Mouse (Mus musculus) c-Kit-positive CD71-positive TER-119-positive erythroid progenitor cells, embryonic 14.5 days (primary cell): ENCODE measurements around the gene Tsku.
A peak's percentile ranks its signal among the peaks of the same experiment; 100 is the strongest.

ENCODE experiments used
- DNase-seq: peaks from one replicate; pipeline ENCODE4 v3.0.0-alpha.2; 2013; ENCODE audit warnings: low spot score

Tsku gene

DNA sequence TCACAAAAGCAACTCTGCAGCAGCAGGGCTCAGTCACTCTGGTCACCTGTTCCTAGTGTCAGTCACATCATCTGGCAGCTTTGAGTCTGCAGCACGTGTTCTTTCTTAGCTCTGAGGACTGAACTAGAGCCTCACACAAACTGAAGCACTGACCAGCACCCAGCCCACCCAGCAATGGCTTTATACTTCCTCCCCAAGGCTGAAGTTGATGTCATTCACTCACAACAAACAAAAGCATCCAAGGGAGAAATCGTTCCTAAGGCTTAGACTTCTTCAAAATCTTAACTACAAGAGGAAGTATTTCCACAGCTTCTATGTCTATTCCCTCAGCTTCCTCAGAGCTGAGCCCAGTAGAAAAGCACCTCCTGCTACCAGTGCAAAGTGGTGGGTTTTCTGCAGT, 32.8 kb downstream of the Tsku start:
- DNase-seq, result no peak

DNA sequence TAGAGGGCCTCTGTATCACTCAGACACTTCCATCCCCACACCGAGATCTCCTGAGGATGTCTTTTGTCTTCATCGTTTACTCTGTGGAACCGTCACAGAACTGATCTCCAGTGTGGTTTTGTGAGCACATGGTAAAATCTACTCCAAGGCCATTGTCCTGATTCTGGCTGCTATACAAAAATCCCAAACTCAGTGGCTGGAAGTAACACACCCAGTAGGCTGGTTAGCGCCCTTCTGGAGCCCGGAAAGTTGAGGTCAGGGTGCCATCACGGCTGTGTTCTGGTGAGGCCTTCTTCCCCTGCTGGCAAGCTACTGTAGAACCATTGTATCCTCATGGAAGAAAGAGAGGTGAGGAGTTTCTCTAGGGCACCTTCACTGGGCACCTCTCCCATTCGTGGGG, 35.1 kb downstream of the Tsku start:
- no peak for DNase-seq

DNA sequence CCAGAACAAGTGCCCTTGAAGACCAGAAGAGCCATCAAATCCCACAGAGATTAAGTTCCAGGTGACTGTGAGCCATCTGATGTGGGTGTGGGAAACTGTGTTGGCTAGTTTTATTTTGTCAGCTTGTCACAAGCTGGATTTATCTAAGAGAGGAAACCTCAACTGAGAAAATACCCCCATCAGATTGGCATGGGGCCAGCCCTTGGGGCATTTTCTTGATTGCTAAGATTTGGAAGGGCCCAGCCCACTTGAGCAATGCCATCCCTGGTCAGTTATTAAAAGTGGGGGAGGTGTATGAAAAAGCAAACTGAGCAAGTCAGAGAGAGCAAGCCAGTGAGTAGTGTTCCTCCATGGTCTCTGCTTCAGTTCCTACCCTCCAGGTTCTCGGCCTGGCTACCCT, 36.9 kb downstream of the Tsku start:
- DNase-seq, result no peak

DNA sequence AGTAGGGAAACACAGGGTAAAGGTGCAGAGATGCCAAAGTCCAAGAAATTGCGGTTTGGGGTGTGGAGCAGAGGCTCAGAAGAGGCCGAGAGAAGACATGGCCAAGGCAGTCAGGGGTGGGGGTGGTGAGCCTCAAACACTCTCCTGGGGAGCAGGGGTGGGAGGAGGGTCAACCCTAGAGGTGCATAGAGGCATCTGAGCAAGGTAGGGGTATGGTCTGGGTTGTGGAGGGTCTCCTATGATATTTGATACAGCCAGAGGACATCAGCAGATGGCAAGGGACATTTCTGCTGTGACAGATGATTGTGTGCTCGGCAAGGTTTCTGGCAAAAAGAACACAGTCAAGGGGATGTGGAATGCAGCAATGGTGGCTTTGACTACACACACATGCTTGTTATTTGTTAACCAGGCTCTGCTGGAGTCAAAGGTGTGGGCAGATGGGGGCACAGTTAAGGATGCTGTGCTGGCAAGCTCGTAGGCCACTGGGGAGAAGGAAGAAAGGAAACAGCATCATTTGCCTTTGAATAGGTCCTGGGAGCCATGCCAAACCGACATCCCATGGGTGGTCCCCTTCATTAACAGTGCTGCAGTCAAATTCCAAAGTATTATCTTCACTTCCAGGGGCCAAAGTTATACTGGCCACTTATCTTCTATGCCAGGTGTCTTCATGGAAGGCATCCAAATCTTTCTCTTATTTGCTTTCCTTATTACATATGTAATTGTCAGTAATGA, 37.7 kb downstream of the Tsku start:
- DNase-seq, result no peak

DNA sequence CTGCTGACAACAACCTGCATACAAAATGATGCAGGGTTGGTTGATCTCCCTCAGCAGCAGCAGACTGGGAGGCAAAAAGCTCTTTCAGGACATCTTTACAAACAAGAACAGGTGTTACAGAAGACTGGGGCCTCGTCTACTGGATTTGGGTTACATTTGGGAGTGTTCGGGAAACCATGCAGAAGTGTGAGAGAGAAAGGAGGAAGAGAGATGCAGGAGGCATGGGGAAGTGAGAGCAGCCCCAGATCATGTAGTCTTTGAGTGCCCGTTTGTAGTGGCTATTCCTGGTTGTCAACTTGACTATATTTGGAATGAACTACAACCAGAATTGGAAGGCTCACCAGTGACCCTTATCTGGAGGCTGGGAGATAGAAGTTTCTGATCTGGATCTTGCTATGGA, 38.7 kb downstream of the Tsku start:
- DNase-seq, result no peak

DNA sequence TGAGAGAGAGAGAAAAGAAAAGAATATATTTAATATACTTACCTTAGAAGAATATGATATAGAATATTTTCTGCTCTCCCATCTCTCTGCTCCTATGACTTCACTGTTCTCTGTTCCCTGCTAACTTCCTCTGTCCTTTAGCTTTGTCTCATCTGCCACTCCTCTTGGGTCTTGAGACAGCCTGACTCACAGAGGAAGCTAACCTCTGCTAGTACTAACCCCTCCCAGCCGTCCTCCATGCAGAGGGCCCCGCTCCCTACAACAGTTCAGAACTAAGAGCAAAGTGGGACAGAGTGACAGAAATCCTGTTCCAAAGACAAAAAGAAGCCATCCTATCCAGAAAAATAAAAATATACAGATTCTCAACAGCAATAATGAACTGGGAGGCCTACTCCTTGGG, 40.0 kb downstream of the Tsku start, which contains the start of gene Acer3:
Gene Acer3 (minus strand): TSS at position 126 of the 400 bp plus-strand sequence.
- no peak for DNase-seq

DNA sequence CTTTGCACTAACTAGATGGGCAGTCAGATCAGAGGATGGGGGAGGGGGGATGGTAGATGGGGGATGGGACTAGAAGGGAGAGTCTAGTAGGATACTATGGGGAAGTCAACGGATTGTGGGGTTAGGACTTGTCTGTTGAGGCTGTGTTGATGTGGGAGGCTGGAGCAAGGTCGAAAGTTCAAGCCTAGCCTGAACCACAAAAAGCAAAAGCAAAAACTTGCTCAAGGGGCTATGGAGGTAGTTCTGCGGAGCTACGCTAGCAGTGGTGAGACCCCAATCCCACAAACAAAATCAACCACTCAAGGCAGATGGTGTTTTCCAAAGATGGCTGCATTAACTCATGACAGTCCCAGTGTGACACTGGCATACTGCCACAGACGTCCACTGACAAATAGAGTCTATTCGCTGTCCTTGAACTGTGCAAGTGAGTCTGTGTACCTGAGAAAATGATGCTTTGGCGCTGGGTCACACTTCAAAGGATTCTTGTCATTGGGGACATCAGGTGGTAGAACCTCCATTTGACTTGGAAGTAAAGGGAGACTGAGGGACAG, 41.0 kb downstream of the Tsku start:
- no peak for DNase-seq

DNA sequence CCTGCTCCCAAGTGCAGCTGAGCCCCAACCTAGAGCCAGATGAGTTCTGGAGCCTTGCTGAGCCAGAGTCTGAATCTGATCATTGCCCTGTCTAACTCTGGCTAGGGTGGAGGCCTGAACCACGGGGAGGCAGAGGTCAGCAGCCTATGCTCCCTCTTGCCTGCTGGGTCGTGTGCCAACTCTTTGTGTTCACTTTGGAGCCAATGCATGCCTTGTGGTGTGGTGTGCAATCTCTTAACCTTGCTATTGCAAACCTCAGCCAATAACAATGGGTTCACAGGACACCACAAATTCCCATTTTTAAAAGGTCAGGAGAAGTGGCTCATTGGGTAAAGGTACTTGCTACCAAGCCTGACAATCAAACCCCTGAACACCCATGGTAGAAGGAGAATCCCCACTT, 44.6 kb downstream of the Tsku start:
- DNase-seq, result no peak

DNA sequence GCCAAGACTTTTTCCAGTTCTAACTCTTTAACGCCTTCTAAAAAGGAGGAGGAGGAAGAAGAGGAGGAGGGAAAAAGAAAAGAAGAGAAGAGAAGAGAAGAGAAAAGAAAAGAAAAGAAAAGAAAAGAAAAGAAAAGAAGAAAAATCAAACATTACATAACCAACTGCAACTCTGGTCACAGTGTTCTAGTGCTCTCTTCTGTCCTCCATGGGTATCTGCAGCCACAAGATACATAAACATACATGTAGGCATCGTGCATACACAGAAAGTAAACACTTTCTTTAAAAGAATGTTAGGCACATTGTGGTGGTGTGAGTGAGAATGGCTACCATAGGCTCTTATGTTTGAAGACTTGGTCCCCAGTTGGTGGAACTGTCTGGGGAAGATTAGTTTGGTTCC, 46.0 kb downstream of the Tsku start:
- DNase-seq, result no peak

DNA sequence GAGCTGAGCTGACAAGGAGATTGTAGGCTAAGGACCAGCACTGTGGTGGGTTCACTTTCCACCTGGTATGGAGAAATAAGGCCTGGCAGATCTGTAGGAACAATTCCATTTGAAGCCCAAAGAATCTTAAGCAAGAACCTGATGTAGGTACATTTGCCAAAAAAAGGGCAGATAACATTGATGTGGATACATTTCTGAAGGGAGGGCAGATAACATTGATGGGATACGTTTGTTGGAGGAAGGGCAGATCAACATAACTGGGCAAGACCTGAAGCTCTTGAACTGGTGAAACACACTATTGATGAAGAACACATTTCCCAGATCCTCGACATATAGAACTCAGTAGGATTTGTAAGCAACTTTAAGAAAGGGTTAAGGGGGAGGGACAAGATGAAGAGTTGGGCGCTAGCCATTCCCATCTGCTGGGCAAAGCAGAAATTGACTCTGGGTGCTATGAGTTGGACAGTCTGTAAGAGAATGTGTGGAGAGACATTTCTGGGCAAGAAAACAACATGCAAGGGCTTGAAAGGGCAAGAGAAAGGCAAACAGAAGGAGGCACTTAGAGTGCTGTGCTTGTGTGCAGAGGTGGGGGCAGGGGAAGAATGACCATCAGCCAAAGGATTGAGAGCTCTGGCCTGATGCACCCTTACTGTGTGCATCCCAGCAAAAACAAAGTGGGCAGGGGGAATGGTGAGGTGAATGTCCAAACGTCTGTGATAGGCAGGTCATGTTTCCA, 48.8 kb downstream of the Tsku start:
- DNase-seq, result no peak

DNA sequence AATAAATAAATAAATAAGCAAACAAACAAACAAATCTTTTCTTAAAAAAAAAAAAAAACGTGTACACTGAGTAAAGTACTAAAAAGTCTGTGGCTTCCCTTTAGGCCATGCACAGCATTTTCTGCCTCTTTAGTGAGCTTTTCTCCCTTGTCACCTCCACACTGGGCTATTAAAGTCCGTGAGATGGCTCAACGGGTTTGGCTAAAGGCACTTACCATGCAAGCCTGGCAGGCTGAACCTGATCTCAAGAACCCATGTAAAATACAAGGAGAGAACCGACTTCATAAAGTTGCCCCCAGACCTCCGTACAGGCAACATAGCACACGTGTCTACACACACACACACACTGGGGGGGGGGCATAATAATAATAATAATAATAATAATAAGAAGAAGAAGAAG, 50.9 kb downstream of the Tsku start:
- DNase-seq, result no peak

DNA sequence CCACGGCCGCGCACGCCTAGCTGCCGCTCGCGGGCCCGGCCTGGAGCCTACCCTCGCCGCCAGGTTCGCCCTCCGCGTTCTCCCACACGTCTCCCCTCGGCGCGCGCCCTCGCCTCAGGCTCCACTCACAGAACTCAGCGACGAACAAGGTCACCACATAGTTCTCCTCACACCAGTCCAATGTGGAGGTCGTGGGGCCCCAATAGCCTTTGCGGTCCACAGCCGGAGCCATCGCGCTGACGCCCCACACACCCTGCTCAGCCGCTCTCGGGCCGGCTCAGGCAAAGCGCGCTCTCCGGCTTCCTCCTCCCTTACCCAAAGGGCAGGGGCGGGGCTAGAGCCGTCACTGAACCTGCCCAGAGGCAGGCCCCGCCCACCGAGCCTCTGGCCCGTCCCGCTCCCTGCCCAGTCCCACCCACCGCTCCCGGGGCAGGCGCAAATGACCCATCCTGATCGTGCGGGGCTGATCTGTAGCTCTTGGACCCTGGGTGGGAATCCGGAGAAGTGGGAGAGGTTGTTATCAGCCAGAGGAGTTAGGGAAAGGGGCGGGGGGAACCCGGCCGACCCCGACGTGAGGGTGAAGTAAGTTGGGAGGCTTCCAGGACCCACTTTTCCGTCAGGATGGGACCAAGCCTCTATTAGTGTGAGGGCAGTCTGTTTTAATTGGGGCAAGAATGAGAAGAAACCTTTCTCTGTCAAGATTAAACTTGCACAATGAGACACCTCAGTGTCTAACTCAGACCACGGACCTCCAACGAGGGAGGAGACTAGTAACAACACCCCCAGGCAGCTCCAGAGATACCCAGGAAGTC, 51.7 kb downstream of the Tsku start:
- peak; percentile 97 for DNase-seq

DNA sequence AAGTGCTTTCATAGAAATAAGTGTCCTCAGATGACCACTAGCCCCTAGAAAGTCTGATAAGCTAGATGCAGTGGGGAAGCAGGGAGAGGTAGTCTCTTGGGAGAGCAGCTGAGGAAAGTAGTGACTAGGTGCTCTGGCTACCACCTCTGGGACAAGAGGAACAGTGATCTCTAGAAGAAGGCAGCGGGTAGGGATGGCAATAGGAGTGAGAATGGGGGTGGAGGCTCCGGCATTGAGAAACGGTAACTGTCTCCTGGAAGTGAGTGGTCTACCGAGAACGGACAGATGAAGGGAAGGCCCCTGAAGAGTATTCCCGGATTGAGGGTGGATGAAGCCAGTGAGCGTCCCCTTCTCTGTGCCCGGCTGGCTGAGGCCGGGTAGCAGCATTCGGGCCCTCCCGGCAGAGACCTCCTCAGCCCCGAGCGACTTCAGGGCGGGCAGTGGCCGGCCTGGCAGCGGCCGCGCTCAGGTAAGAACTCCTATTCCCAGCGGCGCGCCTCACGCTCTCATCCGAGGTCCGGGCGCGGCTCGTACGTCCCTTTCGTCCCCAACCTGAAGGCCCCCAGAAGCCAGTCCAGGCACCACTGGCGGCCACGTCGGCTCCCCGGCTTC, 52.4 kb downstream of the Tsku start:
- peak; percentile 43 for DNase-seq

DNA sequence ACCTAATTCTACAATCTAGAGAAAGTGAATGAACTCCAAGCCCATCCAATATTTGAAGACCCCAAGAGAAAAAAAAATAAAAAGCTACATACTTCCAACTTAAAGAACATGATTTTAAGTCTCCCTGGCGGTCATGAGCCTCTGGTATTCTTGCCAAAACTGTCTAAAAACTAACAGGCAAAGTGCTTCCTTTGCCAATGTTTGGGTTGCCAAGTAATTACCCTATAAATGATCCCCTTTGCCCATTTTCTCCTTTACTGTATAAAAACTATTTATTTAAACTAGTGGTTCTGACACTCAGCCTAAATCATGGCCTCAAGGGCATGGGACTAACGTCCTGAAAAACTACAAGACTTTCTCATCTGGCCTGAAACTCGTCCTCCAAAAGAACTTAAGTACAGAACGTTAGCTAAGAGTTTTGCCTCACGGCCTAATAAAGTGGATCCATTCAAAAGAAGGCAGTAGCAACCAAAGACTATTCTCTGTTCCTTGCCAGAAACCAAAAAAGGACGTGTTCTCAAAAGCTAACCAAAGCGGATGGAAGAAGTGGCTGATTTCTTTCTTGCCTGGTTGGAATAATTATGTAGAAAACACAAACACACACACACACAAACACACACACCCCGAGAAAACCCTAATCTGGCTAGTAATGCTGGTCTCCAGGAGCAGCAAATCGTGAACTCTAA, 53.1 kb downstream of the Tsku start:
- no peak for DNase-seq

DNA sequence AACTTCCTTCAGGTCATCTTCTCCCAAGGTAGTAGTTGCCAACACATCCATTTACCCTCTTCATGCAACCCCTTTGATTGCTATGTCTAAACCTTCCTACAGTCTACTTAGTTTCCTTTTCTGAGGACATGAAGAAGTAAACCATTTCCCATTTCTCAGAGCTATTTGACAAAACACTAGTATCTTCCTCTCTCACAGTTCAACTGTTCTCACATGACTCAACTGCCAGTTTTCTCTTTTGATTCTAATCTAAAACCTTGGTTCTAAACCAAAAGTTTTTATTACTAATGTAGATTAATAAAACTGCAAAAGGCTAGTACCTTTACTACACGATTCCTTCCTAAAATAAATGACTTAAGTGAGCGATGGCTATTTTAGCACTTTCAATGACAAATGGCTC, 53.7 kb downstream of the Tsku start:
- no peak for DNase-seq
